ENCODE assay signal across 17 mouse cellular contexts in the genomic region with DNA sequence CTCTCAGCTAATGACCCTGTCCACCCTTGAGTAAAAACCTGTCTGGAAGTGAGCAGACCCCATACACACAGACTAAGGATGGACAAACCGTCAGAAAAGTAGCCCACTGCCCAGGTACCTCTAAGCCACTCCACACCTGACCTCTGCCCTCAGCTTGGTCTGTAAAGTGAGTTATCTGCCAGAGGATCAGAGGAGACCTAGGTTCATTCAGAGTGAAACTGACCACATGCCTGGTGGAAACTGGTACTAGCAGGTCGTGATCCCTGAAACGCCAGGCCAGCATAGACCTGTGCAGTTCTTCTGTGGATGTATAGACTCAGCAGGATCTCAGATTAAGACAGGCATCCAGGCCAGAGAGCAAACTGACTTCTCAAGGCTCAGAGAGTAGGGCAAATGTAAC. TPM values are rescaled to one million over a fixed set of nuclear protein-coding genes. Genes with fewer than 3 reads are reported as not detected.
DNase-seq lines count a peak whose midpoint lies in the region; ATAC-seq and TF ChIP-seq lines count a peak whose summit lies in the region.
"Had no signal": no experiment of that assay in that cellular context is flagged by ENCODE, and none has a peak within 500 bp of the region (broad histone marks: within the 10 kb centered on the region; RNA-seq: fewer than 3 reads in every experiment).

No protein-coding gene starts in this region.

- no peak for TF ChIP-seq POLR2A in kidney, adult 2 months (IDR thresholded peaks at IDR 0.05; ENCODE audit: low read depth, low read length)

- no peak for DNase-seq in kidney, adult 2 months
- DNase-seq in ES-E14 (ENCODE audit: low read depth, low spot score): no peak
- DNase-seq in liver, embryonic 11.5 days (ENCODE audit: low spot score): no peak
- DNase-seq in frontal cortex, postnatal 25 days (ENCODE audit: low spot score in 2 of 2): no peak
- DNase-seq in right cerebral cortex, postnatal 36 days (ENCODE audit: low spot score in 2 of 2): no peak
- DNase-seq: right cerebral cortex, postnatal 25 days; thymus, adult 18-20 months had no signal

- ATAC-seq in forebrain, embryonic 12.5 days (ENCODE audit: low FRiP score): no peak
- no peak for ATAC-seq in forebrain, embryonic 15.5 days (replicated peaks)
- no peak for ATAC-seq in kidney, embryonic 14.5 days (ENCODE audit: low FRiP score, low TSS enrichment)
- ATAC-seq in liver, embryonic 11.5 days (replicated peaks; ENCODE audit: low FRiP score): peak; percentile 44; the same call in 1 of the 2 replicates

- no peak overlapping the region for H3K9ac ChIP-seq in forebrain, embryonic 12.5 days
- no peak overlapping the region for H3K9ac ChIP-seq in forebrain, embryonic 15.5 days (replicated peaks)
- H3K9ac ChIP-seq in kidney, embryonic 14.5 days (ENCODE audit: low read depth, low read length): no peak overlapping the region
- no peak overlapping the region for H3K9ac ChIP-seq in ES-E14 (ENCODE audit: insufficient read depth, low read depth, low read length, poor library complexity, severe bottlenecking)
- H3K9ac ChIP-seq in liver, embryonic 11.5 days (ENCODE audit: low read depth, low read length): no peak overlapping the region
- H3K9ac ChIP-seq: midbrain, embryonic 12.5 days had no signal

- TF ChIP-seq CTCF in kidney, adult 2 months (conservative IDR thresholded peaks at IDR 0.05; ENCODE audit: insufficient read depth, insufficient read length, low read depth, low read length): no peak

- 61% methylated on average over 3 of the region's 3 CpGs for WGBS in forebrain, embryonic 12.5 days
- 65% methylated on average over 3 of the region's 3 CpGs for WGBS in forebrain, embryonic 15.5 days
- WGBS in kidney, embryonic 14.5 days: 57% methylated on average over 3 of the region's 3 CpGs
- WGBS in kidney, adult 2 months: 52% methylated on average over 3 of the region's 3 CpGs
- 53% methylated on average over 3 of the region's 3 CpGs for WGBS in liver, embryonic 11.5 days

- peak overlapping the region; percentile 46; the same call in 1 of the 2 replicates for H3K4me2 ChIP-seq in forebrain, embryonic 12.5 days
- H3K4me2 ChIP-seq in forebrain, embryonic 15.5 days (replicated peaks): no peak overlapping the region
- peak overlapping the region; percentile 46 for H3K4me2 ChIP-seq in kidney, embryonic 14.5 days (replicated peaks; ENCODE audit: low read depth, low read length)
- H3K4me2 ChIP-seq in liver, embryonic 11.5 days: peak overlapping the region; percentile 55

- peaks cover 20% of the 10 kb centered on the region for H3K27me3 ChIP-seq in forebrain, embryonic 12.5 days
- H3K27me3 ChIP-seq in forebrain, embryonic 15.5 days: no peaks in the 10 kb centered on the region
- 0 out of 2 replicates have a peak, but pooled peaks cover 2% of the 10 kb centered on the region for H3K27me3 ChIP-seq in kidney, embryonic 14.5 days (ENCODE audit: control insufficient read depth, insufficient read depth, low read length)
- no peaks in the 10 kb centered on the region for H3K27me3 ChIP-seq in kidney, adult 2 months (replicated peaks; ENCODE audit: control insufficient read depth, insufficient read depth, low read length)
- peaks cover 4% of the 10 kb centered on the region; the same call in 1 of the 2 replicates for H3K27me3 ChIP-seq in liver, embryonic 11.5 days (replicated peaks; ENCODE audit: control insufficient read depth, insufficient read depth, low read length)

- no peak overlapping the region for H3K27ac ChIP-seq in forebrain, embryonic 12.5 days
- H3K27ac ChIP-seq in forebrain, embryonic 15.5 days (replicated peaks): no peak overlapping the region
- no peak overlapping the region for H3K27ac ChIP-seq in kidney, embryonic 14.5 days (ENCODE audit: low read depth, low read length)
- H3K27ac ChIP-seq in kidney, adult 2 months (ENCODE audit: insufficient read depth, low read depth, low read length): no peak overlapping the region
- H3K27ac ChIP-seq in ES-E14 (ENCODE audit: insufficient read depth, low read depth, low read length, poor library complexity, severe bottlenecking): no peak overlapping the region
- H3K27ac ChIP-seq in liver, embryonic 11.5 days (ENCODE audit: low read depth, low read length): no peak overlapping the region
- H3K27ac ChIP-seq: midbrain, embryonic 12.5 days had no signal

- H3K4me1 ChIP-seq in forebrain, embryonic 12.5 days: peaks cover 6% of the 10 kb centered on the region
- peaks cover 1% of the 10 kb centered on the region; the same call in 1 of the 2 replicates for H3K4me1 ChIP-seq in forebrain, embryonic 15.5 days
- H3K4me1 ChIP-seq in kidney, embryonic 14.5 days (ENCODE audit: control insufficient read depth, insufficient read depth, low read length): peaks cover 12% of the 10 kb centered on the region; the same call in 1 of the 2 replicates
- no peaks in the 10 kb centered on the region for H3K4me1 ChIP-seq in kidney, adult 2 months (ENCODE audit: control insufficient read depth, insufficient read depth, low read length)
- H3K4me1 ChIP-seq in ES-E14 (ENCODE audit: control insufficient read depth in 2 of 2, insufficient read depth in 2 of 2, low read length in 2 of 2, poor library complexity in 1 of 2): 0 out of 4 replicates have a peak, but pooled peaks cover 0 to 3% of the 10 kb centered on the region in 2 experiments
- H3K4me1 ChIP-seq in liver, embryonic 11.5 days (replicated peaks; ENCODE audit: control insufficient read depth, insufficient read depth, low read length): no peaks in the 10 kb centered on the region

- in situ Hi-C loops in ES-E14 (cut with MboI; ENCODE audit: low sequenced_read_pairs in 2 of 2, unreplicated experiment in 2 of 2): no loop called here

- no peaks in the 10 kb centered on the region for H3K9me3 ChIP-seq in forebrain, embryonic 12.5 days
- no peaks in the 10 kb centered on the region for H3K9me3 ChIP-seq in forebrain, embryonic 15.5 days
- H3K9me3 ChIP-seq in kidney, embryonic 14.5 days (ENCODE audit: control insufficient read depth, low read length): no peaks in the 10 kb centered on the region
- H3K9me3 ChIP-seq in ES-E14 (ENCODE audit: control insufficient read depth, insufficient read depth, low read depth, low read length): no peaks in the 10 kb centered on the region
- no peaks in the 10 kb centered on the region for H3K9me3 ChIP-seq in liver, embryonic 11.5 days (ENCODE audit: control insufficient read depth, low read length)
- H3K9me3 ChIP-seq: midbrain, embryonic 12.5 days had no signal

- H3K36me3 ChIP-seq in forebrain, embryonic 12.5 days (replicated peaks): no peaks in the 10 kb centered on the region
- no peaks in the 10 kb centered on the region for H3K36me3 ChIP-seq in forebrain, embryonic 15.5 days
- H3K36me3 ChIP-seq in kidney, embryonic 14.5 days (ENCODE audit: control insufficient read depth, insufficient read depth, low read length): no peaks in the 10 kb centered on the region
- H3K36me3 ChIP-seq in kidney, adult 2 months (ENCODE audit: control insufficient read depth, insufficient read depth, low read length): no peaks in the 10 kb centered on the region
- H3K36me3 ChIP-seq in ES-E14 (ENCODE audit: control insufficient read depth, insufficient read depth, low read length, poor library complexity, severe bottlenecking): no peaks in the 10 kb centered on the region
- H3K36me3 ChIP-seq in liver, embryonic 11.5 days (ENCODE audit: control insufficient read depth, insufficient read depth, low read length): no peaks in the 10 kb centered on the region
- H3K36me3 ChIP-seq: midbrain, embryonic 12.5 days had no signal

- no peak overlapping the region for H3K4me3 ChIP-seq in forebrain, embryonic 12.5 days (replicated peaks)
- no peak overlapping the region for H3K4me3 ChIP-seq in forebrain, embryonic 15.5 days
- no peak overlapping the region; the same call in 1 of the 2 replicates for H3K4me3 ChIP-seq in kidney, embryonic 14.5 days (ENCODE audit: low read length)
- H3K4me3 ChIP-seq in kidney, adult 2 months (ENCODE audit: insufficient read depth, low read depth, low read length): no peak overlapping the region
- peak overlapping the region; percentile 36 to 56; a peak in 3 of 4 replicates for H3K4me3 ChIP-seq in ES-E14 (ENCODE audit: insufficient read depth in 1 of 2, low read depth in 1 of 2, low read length in 2 of 2, poor library complexity in 1 of 2, severe bottlenecking in 1 of 2)
- peak overlapping the region; percentile 44 for H3K4me3 ChIP-seq in liver, embryonic 11.5 days (ENCODE audit: low read depth, low read length)
- H3K4me3 ChIP-seq: myocyte had no signal

RNA-seq across cellular contexts. Expression of a gene that starts 0.5 kb away (rescaled TPM):
- polyA plus RNA-seq in forebrain, embryonic 12.5 days (2016; fragmentation: Nextera tagmentation; extraction: Ambion mirVana): not detected in 2 replicates
- not detected in 2 replicates for polyA plus RNA-seq in forebrain, embryonic 15.5 days (2015; fragmentation: Nextera tagmentation; extraction: Ambion mirVana)
- 4.1 and 4.8 TPM in 2 replicates for polyA plus RNA-seq in kidney, embryonic 14.5 days (2014; fragmentation: Nextera tagmentation; extraction: Ambion mirVana)
- polyA plus RNA-seq in kidney, adult 2 months (2012; rRNA removed): 1.5 and 3.0 TPM in 2 replicates
- total RNA-seq in ES-E14 (2012; rRNA removed): 0.54 and 0.74 TPM in 2 replicates
- polyA plus RNA-seq in liver, embryonic 11.5 days (2014; fragmentation: Nextera tagmentation; extraction: Ambion mirVana): 16.7 and 17.4 TPM in 2 replicates
- total RNA-seq: adrenal gland, postnatal 25 days; common myeloid progenitor, adult 5-6 weeks; left cerebral cortex, adult 18-20 months; MEL had no signal
- polyA plus RNA-seq: midbrain, embryonic 12.5 days had no signal

RNA-seq across cellular contexts. Expression of a gene that starts 8.6 kb away (rescaled TPM):
- polyA plus RNA-seq in forebrain, embryonic 12.5 days (2016; fragmentation: Nextera tagmentation; extraction: Ambion mirVana): not detected in 2 replicates
- polyA plus RNA-seq in forebrain, embryonic 15.5 days (2015; fragmentation: Nextera tagmentation; extraction: Ambion mirVana): not detected in 2 replicates
- polyA plus RNA-seq in kidney, embryonic 14.5 days (2014; fragmentation: Nextera tagmentation; extraction: Ambion mirVana): 0.05 TPM in 1 of 2 replicates, not detected in the other
- polyA plus RNA-seq in kidney, adult 2 months (2012; rRNA removed): 34.0 and 50.2 TPM in 2 replicates
- 0.09 TPM in 1 of 2 replicates, not detected in the other for total RNA-seq in ES-E14 (2012; rRNA removed)
- 2.6 and 3.0 TPM in 2 replicates for polyA plus RNA-seq in liver, embryonic 11.5 days (2014; fragmentation: Nextera tagmentation; extraction: Ambion mirVana)
- total RNA-seq: common myeloid progenitor, adult 5-6 weeks; left cerebral cortex, adult 18-20 months; MEL had no signal
- polyA plus RNA-seq: midbrain, embryonic 12.5 days; myocyte had no signal

RNA-seq across cellular contexts. Expression of a gene that starts 23.4 kb away (rescaled TPM):
- polyA plus RNA-seq in forebrain, embryonic 12.5 days (2016; fragmentation: Nextera tagmentation; extraction: Ambion mirVana): not detected in 2 replicates
- not detected in 2 replicates for polyA plus RNA-seq in forebrain, embryonic 15.5 days (2015; fragmentation: Nextera tagmentation; extraction: Ambion mirVana)
- polyA plus RNA-seq in kidney, embryonic 14.5 days (2014; fragmentation: Nextera tagmentation; extraction: Ambion mirVana): not detected in 2 replicates
- polyA plus RNA-seq in kidney, adult 2 months (2012; rRNA removed): not detected in 2 replicates
- not detected in 2 replicates for total RNA-seq in ES-E14 (2012; rRNA removed)
- polyA plus RNA-seq in liver, embryonic 11.5 days (2014; fragmentation: Nextera tagmentation; extraction: Ambion mirVana): not detected in 2 replicates
- total RNA-seq: adrenal gland, postnatal 25 days; common myeloid progenitor, adult 5-6 weeks; left cerebral cortex, adult 18-20 months; MEL had no signal
- polyA plus RNA-seq: limb, embryonic 14.5 days; midbrain, embryonic 12.5 days; myocyte had no signal

RNA-seq across cellular contexts. Expression of a gene that starts 44.8 kb away (rescaled TPM):
- 13.8 and 15.8 TPM in 2 replicates for polyA plus RNA-seq in forebrain, embryonic 12.5 days (2016; fragmentation: Nextera tagmentation; extraction: Ambion mirVana)
- polyA plus RNA-seq in forebrain, embryonic 15.5 days (2015; fragmentation: Nextera tagmentation; extraction: Ambion mirVana): 12.3 and 12.4 TPM in 2 replicates
- polyA plus RNA-seq in kidney, embryonic 14.5 days (2014; fragmentation: Nextera tagmentation; extraction: Ambion mirVana): 8.6 and 12.9 TPM in 2 replicates
- 12.6 and 17.9 TPM in 2 replicates for polyA plus RNA-seq in kidney, adult 2 months (2012; rRNA removed)
- 10.6 and 12.0 TPM in 2 replicates for total RNA-seq in ES-E14 (2012; rRNA removed)
- polyA plus RNA-seq in liver, embryonic 11.5 days (2014; fragmentation: Nextera tagmentation; extraction: Ambion mirVana): 6.6 and 6.9 TPM in 2 replicates

Comparison
In these comparisons a context has a peak if more than half of its experiments do, and no peak if none do; other contexts are left out.
1. H3K4me3 ChIP-seq: peak in ES-E14 (2 of 2) and liver, embryonic 11.5 days (single experiment); none in forebrain, embryonic 12.5 days (single experiment), forebrain, embryonic 15.5 days (single experiment), kidney, embryonic 14.5 days (single experiment) and kidney, adult 2 months (single experiment).